Mouse (Mus musculus): ENCODE data around the gene Vmn2r16. TPM values are rescaled to one million over a fixed set of nuclear protein-coding genes. Genes with fewer than 3 reads are reported as not detected.

The Vmn2r16 gene
- not detected in 2 replicates for polyA plus RNA-seq (2021; fragmentation: Nextera tagmentation)
- long read RNA-seq, experiment 1: 0 reads
- long read RNA-seq, experiment 2: 0 reads

GRCm38 (mm10) chr5:109329862-109330261 is at the start of gene Vmn2r16:
Vmn2r16 (plus strand) TSS chr5:109330162.

GRCm38 (mm10) chr5:109297544-109297943 is 32.4 kb upstream of the Vmn2r16 start, which contains the start of gene Vmn2r15:
Vmn2r15 (minus strand) TSS chr5:109297644.

GRCm38 (mm10) chr5:109419388-109419787 is 89.4 kb downstream of the Vmn2r16 start, which contains the start of gene Vmn2r17:
Vmn2r17 (plus strand) TSS chr5:109419688.

Other genes with a start within 250 kb of the Vmn2r16 start
- gene Vmn2r12, start 232.2 kb upstream of the Vmn2r16 start, polyA plus RNA-seq (2021; fragmentation: Nextera tagmentation): not detected in 2 replicates
- not detected in 2 replicates for gene Vmn2r13, start 138.0 kb upstream of the Vmn2r16 start, polyA plus RNA-seq (2021; fragmentation: Nextera tagmentation)
- gene Vmn2r14, start 105.5 kb upstream of the Vmn2r16 start, polyA plus RNA-seq (2021; fragmentation: Nextera tagmentation): not detected in 2 replicates
- gene Vmn2r15, start 32.5 kb upstream of the Vmn2r16 start, polyA plus RNA-seq (2021; fragmentation: Nextera tagmentation): not detected in 2 replicates
- not detected in 2 replicates for gene Vmn2r17, start 89.5 kb downstream of the Vmn2r16 start, polyA plus RNA-seq (2021; fragmentation: Nextera tagmentation)
- gene Crlf2, start 228.8 kb downstream of the Vmn2r16 start, polyA plus RNA-seq (2021; fragmentation: Nextera tagmentation): 5.2 and 7.0 TPM in 2 replicates

Measured in layer of hippocampus, adult 6 months (tissue).